Mouse (Mus musculus) heart, embryonic 16.5 days (tissue): ENCODE measurements around the gene Rln3. TPM values are rescaled to one million over a fixed set of nuclear protein-coding genes. Genes with fewer than 3 reads are reported as not detected.

Source experiments
- ATAC-seq: fragments of 200-750 bp; cut with Nextera tagmentation; replicated peaks from 2 replicates; pipeline ENCODE4 v1.8.0; 2017; ENCODE audit warnings: moderate number of reproducible peaks; ENCODE audit not compliant: insufficient read depth, low FRiP score; ENCODE audit errors: extremely low read depth
- H3K27ac ChIP-seq: fragments of 300-500 bp; sonication (generic); 2 replicates; pipeline ENCODE4 v1.5.1; 2014; ENCODE audit warnings: mild to moderate bottlenecking, low read length, control low read depth, moderate library complexity
- H3K27me3 ChIP-seq: fragments of 300-500 bp; sonication (generic); 2 replicates; pipeline ENCODE4 v1.6.1; 2014; ENCODE audit warnings: low read length, mixed read lengths; ENCODE audit not compliant: control insufficient read depth, insufficient read depth
- H3K36me3 ChIP-seq: fragments of 300-500 bp; sonication (generic); 2 replicates; pipeline ENCODE4 v1.6.1; 2014; ENCODE audit not compliant: control insufficient read depth, insufficient read depth
- H3K4me1 ChIP-seq: fragments of 300-500 bp; sonication (generic); 2 replicates; pipeline ENCODE4 v1.6.1; 2014; ENCODE audit warnings: low read length, mixed read lengths; ENCODE audit not compliant: control insufficient read depth, insufficient read depth
- H3K4me2 ChIP-seq: fragments of 300-500 bp; sonication (generic); 2 replicates; pipeline ENCODE4 v1.6.1; 2014; ENCODE audit warnings: low read depth, mild to moderate bottlenecking, control low read depth, low read length
- H3K4me3 ChIP-seq: fragments of 300-500 bp; sonication (generic); 2 replicates; pipeline ENCODE4 v1.5.1; 2014; ENCODE audit warnings: mild to moderate bottlenecking, control low read depth, low read length
- H3K9ac ChIP-seq: fragments of 300-500 bp; sonication (generic); 2 replicates; pipeline ENCODE4 v1.6.1; 2014; ENCODE audit warnings: low read length, control low read depth
- H3K9me3 ChIP-seq: fragments of 300-500 bp; sonication (generic); replicated peaks from 2 replicates; pipeline ENCODE4 v1.6.1; 2016; ENCODE audit warnings: low read length; ENCODE audit not compliant: control insufficient read depth
- WGBS: fragments of 180-500 bp; shearing (Covaris S2); extraction: QIAGEN DNeasy Blood & Tissue Kit; methylation state at CpG from one replicate; pipeline ENCODE4 v1.1.7; 2014; 5-methylcytosine and 5-hydroxymethylcytosine counted together
- polyA plus RNA-seq: library from polyadenylated mRNA; unstranded; fragments of >200 nt; fragmentation: Nextera tagmentation; extraction: Ambion mirVana; gene quantifications from 2 replicates; pipeline ENCODE4 v1.2.1, GENCODE M21; 2015

Rln3 gene
- 0.24 TPM in 1 of 2 replicates, not detected in the other for polyA plus RNA-seq

DNA sequence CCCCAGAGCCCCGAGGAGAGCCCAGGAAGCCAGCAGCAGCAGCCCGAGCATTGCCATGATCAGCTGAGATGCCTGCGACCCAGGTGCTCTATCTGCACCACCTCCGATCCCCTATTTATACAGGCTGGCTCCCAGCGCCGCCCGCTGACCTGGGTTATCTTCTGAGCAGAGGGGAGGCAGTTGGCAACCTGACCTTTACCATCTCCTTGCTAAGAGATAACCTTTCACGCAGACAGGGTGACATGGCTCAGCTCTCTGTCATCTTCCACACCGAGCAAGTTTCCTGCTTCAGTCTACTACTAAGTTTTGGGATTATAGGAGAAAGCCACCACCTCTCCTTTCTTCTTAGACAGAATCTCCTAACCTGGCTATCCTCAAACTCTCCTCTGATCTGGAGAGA lies at the start of gene Rln3:
TSS of gene Rln3 (minus strand) at position 101 of the 400 bp plus-strand sequence.
- H3K4me3 ChIP-seq, result no peak within 1 kb of the TSS
- WGBS, result 9% methylated on average over 9 of the region's 9 CpGs
- no peak within 1 kb of the TSS for H3K9ac ChIP-seq
- no peak within 1 kb of the TSS for H3K27ac ChIP-seq
- ATAC-seq, result no peak
- 0 out of 2 replicates have a peak, but pooled peaks cover 2% of the 10 kb centered on the region for H3K9me3 ChIP-seq
- H3K27me3 ChIP-seq, result peaks cover 32% of the 10 kb centered on the region
- H3K4me2 ChIP-seq, result peak within 1 kb of the TSS; percentile 0; the same call in 1 of the 2 replicates
- no peaks in the 10 kb centered on the region for H3K36me3 ChIP-seq
- H3K4me1 ChIP-seq, result no peaks in the 10 kb centered on the region

DNA sequence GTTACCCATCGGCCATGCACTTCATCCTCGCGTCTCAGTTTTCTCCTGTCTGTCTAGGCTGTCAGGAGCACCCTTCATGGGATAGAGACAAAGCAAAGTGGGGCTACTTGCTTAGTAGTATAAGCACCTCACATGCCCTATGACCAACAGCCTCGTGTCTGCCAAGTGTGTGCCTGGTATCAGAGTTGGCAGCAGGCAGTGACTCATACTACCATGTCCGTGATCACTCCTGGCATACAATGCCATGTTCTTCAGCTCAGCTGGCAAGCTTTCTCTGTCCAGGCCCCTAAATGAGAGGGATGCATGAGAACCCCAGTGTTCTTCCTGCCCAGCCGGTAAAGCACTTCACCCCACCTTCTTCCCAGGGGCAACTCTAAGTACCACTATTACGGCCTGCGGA lies 45.8 kb upstream of the Rln3 start:
- H3K27ac ChIP-seq, result no peak overlapping the region
- peaks cover 19% of the 10 kb centered on the region for H3K36me3 ChIP-seq
- no peak overlapping the region for H3K9ac ChIP-seq
- H3K9me3 ChIP-seq, result no peaks in the 10 kb centered on the region
- H3K4me2 ChIP-seq, result no peak overlapping the region
- no peaks in the 10 kb centered on the region for H3K27me3 ChIP-seq
- H3K4me1 ChIP-seq, result no peaks in the 10 kb centered on the region
- no peak for ATAC-seq
- WGBS, result 88% methylated on average over 8 of the region's 8 CpGs
- H3K4me3 ChIP-seq, result no peak overlapping the region

DNA sequence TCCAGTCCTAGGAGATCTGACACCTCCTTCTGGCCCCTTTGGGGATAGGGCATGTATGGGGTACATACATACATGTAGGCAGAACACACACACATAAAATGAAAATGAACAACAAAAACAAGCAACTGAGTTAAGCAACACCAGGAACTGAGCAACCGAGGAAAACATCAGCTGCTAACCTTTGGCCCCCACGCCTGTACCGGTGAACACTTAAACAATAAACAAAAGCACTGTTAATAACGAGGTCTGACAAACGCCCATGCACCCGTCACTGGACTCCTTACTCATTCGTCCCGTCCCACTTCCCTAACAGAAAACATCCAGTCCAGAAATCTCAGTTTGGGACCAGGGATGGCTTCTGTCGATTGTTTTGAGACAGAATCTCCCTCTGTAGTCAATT lies 44.5 kb upstream of the Rln3 start:
- WGBS, result 78% methylated on average over 9 of the region's 9 CpGs
- Histone ChIP-seq H3K27ac (no peak overlapping the region), H3K36me3 (peaks cover 17% of the 10 kb centered on the region), H3K9me3 (no peaks in the 10 kb centered on the region), H3K27me3 (no peaks in the 10 kb centered on the region), H3K9ac (no peak overlapping the region), H3K4me2 (no peak overlapping the region), H3K4me1 (no peaks in the 10 kb centered on the region), H3K4me3 (no peak overlapping the region)
- no peak for ATAC-seq

DNA sequence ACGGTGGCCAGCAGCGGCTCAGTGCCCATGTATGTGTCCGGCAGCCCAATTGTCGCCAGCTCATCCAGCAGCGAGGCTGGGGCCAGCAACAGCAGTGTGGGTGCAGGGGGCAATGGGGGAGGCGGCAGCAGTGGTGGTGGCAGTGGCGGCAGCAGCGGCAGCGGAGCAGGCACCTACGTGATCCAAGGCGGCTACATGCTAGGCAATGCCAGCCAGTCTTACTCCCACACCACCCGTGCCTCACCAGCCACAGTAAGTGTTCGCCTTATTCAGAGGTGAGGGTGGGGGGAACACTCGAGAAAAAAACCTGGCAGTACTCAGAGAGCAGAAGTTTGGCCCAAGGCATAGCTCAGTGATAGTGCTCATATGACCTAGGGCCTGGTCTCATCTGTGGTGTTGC lies 43.0 kb upstream of the Rln3 start:
- Histone ChIP-seq H3K4me3 (no peak overlapping the region), H3K4me2 (no peak overlapping the region), H3K27me3 (no peaks in the 10 kb centered on the region), H3K27ac (no peak overlapping the region), H3K9me3 (no peaks in the 10 kb centered on the region), H3K36me3 (peaks cover 18% of the 10 kb centered on the region), H3K9ac (no peak overlapping the region), H3K4me1 (no peaks in the 10 kb centered on the region)
- WGBS, result 93% methylated on average over 14 of the region's 14 CpGs
- ATAC-seq, result no peak

DNA sequence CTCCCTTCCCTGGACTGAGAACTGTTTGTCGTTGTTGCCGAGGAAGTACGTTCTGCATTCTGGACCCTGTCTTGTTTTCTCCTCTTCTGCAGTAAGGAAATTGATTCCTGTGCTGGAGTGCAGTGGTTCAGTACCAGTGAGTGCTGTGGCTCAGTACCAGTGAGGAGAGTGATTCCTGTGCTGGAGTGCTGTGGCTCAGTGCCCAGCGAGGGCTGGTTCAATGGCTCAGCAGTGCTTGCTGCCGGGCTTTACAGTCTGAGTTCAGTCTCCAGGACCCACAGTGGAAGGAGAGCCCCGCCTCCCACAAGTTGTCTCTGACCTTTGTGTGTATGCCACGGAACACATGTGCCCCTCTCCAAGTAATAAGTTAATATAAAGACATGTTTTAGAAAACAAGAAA lies 42.4 kb upstream of the Rln3 start:
- H3K27me3 ChIP-seq, result no peaks in the 10 kb centered on the region
- H3K9me3 ChIP-seq, result no peaks in the 10 kb centered on the region
- whole genome bisulfite sequencing, result 87% methylated on average over 7 of the region's 7 CpGs
- no peak overlapping the region for H3K27ac ChIP-seq
- H3K36me3 ChIP-seq, result peaks cover 24% of the 10 kb centered on the region
- no peak overlapping the region for H3K4me3 ChIP-seq
- no peaks in the 10 kb centered on the region for H3K4me1 ChIP-seq
- no peak overlapping the region for H3K9ac ChIP-seq
- no peak overlapping the region for H3K4me2 ChIP-seq
- no peak for ATAC-seq

DNA sequence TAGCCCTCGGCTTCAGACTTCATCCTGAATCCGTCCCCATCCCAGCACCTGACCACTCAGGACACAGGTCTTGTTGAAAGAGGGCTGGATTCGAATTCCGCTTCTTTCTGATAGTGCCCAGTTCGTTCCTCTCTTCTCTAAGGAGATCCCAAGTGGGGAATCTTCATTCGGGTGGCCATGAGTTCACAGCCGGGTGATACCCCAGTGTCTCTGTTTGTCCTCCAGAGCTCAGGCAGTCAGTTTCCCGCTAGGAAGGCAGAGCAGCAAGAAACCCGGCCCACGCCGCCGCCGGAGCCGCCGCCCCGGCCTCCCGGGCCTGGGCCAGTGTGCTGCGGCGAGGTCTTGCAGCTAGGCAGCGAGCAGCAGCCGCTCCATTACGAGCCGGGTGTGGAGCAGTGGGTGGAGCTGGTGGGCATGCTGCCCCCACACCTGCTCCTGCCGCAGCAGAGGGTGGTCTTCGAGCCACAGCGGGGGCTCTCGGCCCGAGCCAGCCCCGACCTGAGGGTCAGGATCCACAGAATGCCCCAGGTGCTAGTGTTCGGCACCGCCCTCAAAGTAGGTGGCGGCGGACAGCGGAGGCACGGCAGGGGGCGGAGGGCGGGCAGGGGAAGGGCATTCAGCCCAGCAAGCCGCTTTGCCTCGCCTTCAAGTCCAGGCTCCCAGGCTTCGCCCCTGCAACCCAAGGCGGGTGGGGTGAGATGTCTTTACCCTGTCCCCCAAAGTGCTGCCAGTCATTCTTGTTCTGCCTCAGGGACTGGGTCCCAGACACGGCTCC lies 39.7 kb upstream of the Rln3 start:
- H3K4me1 ChIP-seq, result no peaks in the 10 kb centered on the region
- 0 out of 2 replicates have a peak overlapping the region, but pooled peaks have one; percentile 23 for H3K4me2 ChIP-seq
- no peak overlapping the region for H3K27ac ChIP-seq
- H3K36me3 ChIP-seq, result peaks cover 25% of the 10 kb centered on the region
- WGBS, result 64% methylated on average over 42 of the region's 42 CpGs
- no peak overlapping the region for H3K4me3 ChIP-seq
- ATAC-seq, result no peak
- no peak overlapping the region for H3K9ac ChIP-seq
- H3K27me3 ChIP-seq, result no peaks in the 10 kb centered on the region
- H3K9me3 ChIP-seq, result no peaks in the 10 kb centered on the region

DNA sequence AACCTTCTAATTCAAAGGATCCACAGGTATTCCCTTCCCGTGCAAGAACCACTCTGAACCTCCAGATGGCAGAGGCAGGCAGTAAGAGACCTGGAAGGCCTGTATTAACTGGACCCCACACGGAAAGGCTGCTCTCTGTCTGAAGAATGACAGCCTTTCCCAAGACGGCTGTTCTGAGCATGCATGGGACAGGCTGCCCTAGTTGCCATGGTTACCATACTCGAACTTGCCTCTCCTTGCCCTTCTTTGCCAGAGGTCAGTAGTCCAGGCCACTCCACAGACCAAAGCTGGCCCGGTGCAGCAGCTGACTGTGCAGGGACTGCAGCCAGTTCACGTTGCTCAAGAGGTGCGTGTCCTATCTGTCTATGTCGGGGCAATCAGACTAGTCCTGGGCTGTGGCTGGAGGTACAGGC lies 39.0 kb upstream of the Rln3 start:
- H3K36me3 ChIP-seq, result peaks cover 25% of the 10 kb centered on the region
- H3K4me1 ChIP-seq, result peaks cover 5% of the 10 kb centered on the region; the same call in 1 of the 2 replicates
- no peaks in the 10 kb centered on the region for H3K27me3 ChIP-seq
- H3K27ac ChIP-seq, result no peak overlapping the region
- ATAC-seq, result no peak
- H3K4me2 ChIP-seq, result no peak overlapping the region
- no peaks in the 10 kb centered on the region for H3K9me3 ChIP-seq
- H3K4me3 ChIP-seq, result no peak overlapping the region
- no peak overlapping the region for H3K9ac ChIP-seq
- WGBS, result 43% methylated on average over 8 of the region's 8 CpGs

DNA sequence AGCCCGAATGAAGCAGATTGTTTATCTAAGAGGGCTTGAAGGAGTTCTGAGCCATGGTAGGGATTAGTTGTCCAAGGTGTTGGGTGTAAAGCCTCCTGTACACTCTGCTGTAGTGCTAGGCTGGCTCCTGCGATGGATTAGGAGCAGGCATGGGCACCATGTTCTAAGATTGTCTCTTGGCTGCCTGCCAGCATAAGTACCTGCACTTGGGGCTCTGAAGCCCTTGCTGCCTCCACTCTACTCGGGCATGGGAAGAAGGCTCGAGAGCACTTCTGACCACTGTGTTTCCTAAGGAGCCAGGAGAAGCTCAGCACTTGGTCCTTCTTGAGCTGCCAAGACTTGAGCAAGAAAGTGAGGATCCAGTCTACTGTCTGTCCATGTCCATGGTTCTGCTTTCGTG lies 34.4 kb upstream of the Rln3 start:
- H3K36me3 ChIP-seq, result peaks cover 25% of the 10 kb centered on the region
- H3K4me3 ChIP-seq, result no peak overlapping the region

DNA sequence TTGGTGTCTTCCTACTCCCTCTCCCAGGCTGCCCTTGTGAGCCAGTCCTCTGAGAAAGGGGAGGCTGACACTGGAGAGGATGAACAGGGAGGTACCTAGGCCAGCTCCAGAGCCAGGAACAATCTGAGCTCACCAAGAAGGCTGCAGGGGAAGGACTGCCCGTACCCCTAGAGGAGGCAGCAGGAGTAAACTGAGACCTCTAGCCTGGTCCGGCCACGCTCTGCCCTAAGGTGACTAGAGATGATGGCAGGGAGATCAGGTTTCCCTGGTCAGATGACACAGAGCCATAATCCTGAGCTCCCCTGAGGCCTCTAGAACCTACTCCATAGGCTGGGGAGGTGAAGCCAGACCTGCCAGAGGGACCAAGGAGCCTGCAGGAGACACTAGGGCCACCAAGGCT lies 32.0 kb upstream of the Rln3 start:
- ATAC-seq, result no peak
- no peak overlapping the region for H3K4me2 ChIP-seq
- H3K9ac ChIP-seq, result no peak overlapping the region
- no peaks in the 10 kb centered on the region for H3K9me3 ChIP-seq
- no peak overlapping the region for H3K27ac ChIP-seq
- H3K27me3 ChIP-seq, result no peaks in the 10 kb centered on the region
- H3K4me3 ChIP-seq, result no peak overlapping the region
- H3K36me3 ChIP-seq, result peaks cover 9% of the 10 kb centered on the region; the same call in 1 of the 2 replicates
- WGBS, result 91% methylated on average over 3 of the region's 3 CpGs
- H3K4me1 ChIP-seq, result peaks cover 11% of the 10 kb centered on the region

More for the DNA sequence above, 34.4 kb upstream of the Rln3 start:
- no peak for ATAC-seq
- Histone ChIP-seq H3K4me2 (no peak overlapping the region), H3K27ac (no peak overlapping the region), H3K9ac (no peak overlapping the region), H3K4me1 (peaks cover 5% of the 10 kb centered on the region; the same call in 1 of the 2 replicates), H3K27me3 (no peaks in the 10 kb centered on the region), H3K9me3 (no peaks in the 10 kb centered on the region)
- WGBS, result 52% methylated on average over 5 of the region's 5 CpGs
